Comparison of ENCODE assay signal across 9 mouse cellular contexts in genomic region chr14:105924712-105925111, GRCm38 (mm10). TPM values are rescaled to one million over a fixed set of nuclear protein-coding genes. Genes with fewer than 3 reads are reported as not detected.
DNase-seq lines count a peak whose midpoint lies in the region; ATAC-seq and TF ChIP-seq lines count a peak whose summit lies in the region.
"Had no signal": no experiment of that assay in that cellular context is flagged by ENCODE, and none has a peak within 500 bp of the region (broad histone marks: within the 10 kb centered on the region; RNA-seq: fewer than 3 reads in every experiment).

No protein-coding gene starts in this region.

- no peak overlapping the region for H3K9ac ChIP-seq in liver, postnatal 0 days (replicated peaks)
- H3K9ac ChIP-seq: neural tube, embryonic 12.5 days had no signal

- H3K4me3 ChIP-seq in liver, postnatal 0 days (ENCODE audit: low read depth, low read length) = no peak overlapping the region
- H3K4me3 ChIP-seq: neural tube, embryonic 12.5 days had no signal

- no peaks in the 10 kb centered on the region for H3K9me3 ChIP-seq in liver, postnatal 0 days (ENCODE audit: low read length)
- H3K9me3 ChIP-seq: neural tube, embryonic 12.5 days had no signal

- H3K27me3 ChIP-seq in Patski = no peaks in the 10 kb centered on the region
- H3K27me3 ChIP-seq in liver, postnatal 0 days (ENCODE audit: insufficient read depth, low read length) = no peaks in the 10 kb centered on the region
- H3K27me3 ChIP-seq: neural tube, embryonic 12.5 days had no signal

- POLR2A ChIA-PET in Patski (lab: Charles Lee) = interaction anchor here (0.6 kb wide), 1 partner anchor 192 kb away, joined by 5 read pairs; no protein-coding TSS in a partner anchor

- no peak for TF ChIP-seq EP300 in liver, postnatal 0 days (IDR thresholded peaks at IDR 0.05; ENCODE audit: low read depth)

- CTCF ChIA-PET in Patski (lab: Charles Lee) = no interaction called here

- intact Hi-C loops in left cerebral cortex, postnatal 10 days (cut with DNase I) = loop anchor here (5.0 to 10.0 kb wide), 2 partner anchors 447 to 530 kb away; no protein-coding TSS in a partner anchor

- H3K4me2 ChIP-seq in liver, postnatal 0 days (ENCODE audit: low read depth, low read length) = no peak overlapping the region
- H3K4me2 ChIP-seq: neural tube, embryonic 12.5 days had no signal

- in situ Hi-C loops in Patski (cut with MboI; ENCODE audit: low pct_unique_long_range_greater_than_20kb) = loop anchor here (25.0 kb wide), 1 partner anchor 588 kb away; no protein-coding TSS in a partner anchor

- peak; percentile 48 for TF ChIP-seq CTCF in Patski (IDR thresholded peaks at IDR 0.05)
- TF ChIP-seq CTCF in liver, postnatal 0 days (IDR thresholded peaks at IDR 0.05; ENCODE audit: low read depth) = peak; percentile 47

- WGBS in liver, postnatal 0 days (ENCODE audit: insufficient replicate concordance) = 43% methylated on average over 1 of the region's 1 CpGs

- no peak overlapping the region for H3K27ac ChIP-seq in liver, postnatal 0 days (ENCODE audit: low read depth)
- H3K27ac ChIP-seq: neural tube, embryonic 12.5 days had no signal

- no peak for DNase-seq in frontal cortex, postnatal 14 days (ENCODE audit: low spot score in 2 of 2)
- DNase-seq in left cerebral cortex, postnatal 10 days (ENCODE audit: extremely low spot score in 1 of 2, low spot score in 2 of 2) = peak; percentile 21 to 55
- DNase-seq in left cerebral cortex, adult 11 months (ENCODE audit: low spot score) = no peak
- no peak for DNase-seq in Patski (ENCODE audit: low read depth, low spot score)
- no peak for DNase-seq in liver, postnatal 0 days
- no peak for DNase-seq in thymus, postnatal 0 days (ENCODE audit: low spot score)
- DNase-seq in urinary bladder, postnatal 10 days (ENCODE audit: low spot score) = no peak

- peaks cover 12% of the 10 kb centered on the region; the same call in 1 of the 2 replicates for H3K4me1 ChIP-seq in liver, postnatal 0 days (ENCODE audit: insufficient read depth)

- peak; percentile 69 for ATAC-seq in frontal cortex, adult (ENCODE audit: low TSS enrichment)
- ATAC-seq in Patski = no peak
- no peak for ATAC-seq in liver, postnatal 0 days

- no peaks in the 10 kb centered on the region for H3K36me3 ChIP-seq in liver, postnatal 0 days (replicated peaks; ENCODE audit: insufficient read depth, low read length)
- H3K36me3 ChIP-seq: neural tube, embryonic 12.5 days had no signal

RNA-seq across cellular contexts. Expression of gene Spry2, which starts 28.1 kb away (rescaled TPM):
- total RNA-seq in left cerebral cortex, postnatal 10 days (2021) = 10 to 100 TPM; 63.5 to 70.8 TPM
- 42.2 TPM for polyA plus RNA-seq in Patski (2021)
- polyA plus RNA-seq in liver, postnatal 0 days (2015; fragmentation: Nextera tagmentation; extraction: Ambion mirVana) = 6.0 and 6.1 TPM in 2 replicates
- polyA plus RNA-seq in thymus, postnatal 0 days (2015; fragmentation: Nextera tagmentation; extraction: Ambion mirVana) = 27.4 and 30.4 TPM in 2 replicates

Comparison
In these comparisons a context has a peak if more than half of its experiments do, and no peak if none do; other contexts are left out.
1. DNase-seq: peak in left cerebral cortex, postnatal 10 days (2 of 2); none in frontal cortex, postnatal 14 days (0 of 2), left cerebral cortex, adult 11 months (single experiment), Patski (single experiment), liver, postnatal 0 days (single experiment), thymus, postnatal 0 days (single experiment) and urinary bladder, postnatal 10 days (single experiment).